Mouse (Mus musculus): ENCODE measurements around the gene Klkb1. TPM values are rescaled to one million over a fixed set of nuclear protein-coding genes. Genes with fewer than 3 reads are reported as not detected.

Gene Klkb1
- polyA plus RNA-seq (2012; rRNA removed), result 4.2 and 5.2 TPM in 2 replicates

GRCm38 (mm10) chr8:45294687-45295086 lies at the start of gene Klkb1:
TSS of gene Klkb1 (minus strand) at chr8:45294859.

GRCm38 (mm10) chr8:45332685-45333409 lies 38.2 kb upstream of the Klkb1 start, which contains the start of gene Cyp4v3:
TSS of gene Cyp4v3 (minus strand) at chr8:45333216.

GRCm38 (mm10) chr8:45308366-45308765 lies 13.7 kb upstream of the Klkb1 start, which contains the start of gene Gm45753:
TSS of gene Gm45753 (minus strand) at chr8:45308466.

GRCm38 (mm10) chr8:45261920-45262319 lies 32.7 kb downstream of the Klkb1 start, which contains the start of gene F11:
TSS of gene F11 (minus strand) at chr8:45262031.

Other genes starting within 250 kb of the Klkb1 start
- not detected in 2 replicates for gene Mtnr1a, start 225.7 kb downstream of the Klkb1 start, polyA plus RNA-seq (2012; rRNA removed)
- gene F11, start 32.8 kb downstream of the Klkb1 start, polyA plus RNA-seq (2012; rRNA removed), result 8.2 and 11.4 TPM in 2 replicates
- 0.02 and 0.09 TPM in 2 replicates for gene Gm45753, start 13.6 kb upstream of the Klkb1 start, polyA plus RNA-seq (2012; rRNA removed)
- 2.4 and 2.9 TPM in 2 replicates for gene Cyp4v3, start 38.4 kb upstream of the Klkb1 start, polyA plus RNA-seq (2012; rRNA removed)
- gene Fam149a, start 87.4 kb upstream of the Klkb1 start, polyA plus RNA-seq (2012; rRNA removed), result 1.3 and 1.5 TPM in 2 replicates
- gene Tlr3, start 116.2 kb upstream of the Klkb1 start, polyA plus RNA-seq (2012; rRNA removed), result 0.54 and 0.73 TPM in 2 replicates
- gene Sorbs2, start 212.9 kb upstream of the Klkb1 start, polyA plus RNA-seq (2012; rRNA removed), result 3.6 and 3.8 TPM in 2 replicates